Mouse (Mus musculus): ENCODE data around the gene Mast3. TPM values are rescaled to one million over a fixed set of nuclear protein-coding genes. Genes with fewer than 3 reads are reported as not detected.
"Not testable (repeated sequence)": the region's sequence is repeated elsewhere in the genome, so short reads cannot be mapped to it uniquely, and the experiment has no call there.

Mast3 gene
- polyA plus RNA-seq, 1 experiment from 2014 or later: 13.9 TPM

DNA sequence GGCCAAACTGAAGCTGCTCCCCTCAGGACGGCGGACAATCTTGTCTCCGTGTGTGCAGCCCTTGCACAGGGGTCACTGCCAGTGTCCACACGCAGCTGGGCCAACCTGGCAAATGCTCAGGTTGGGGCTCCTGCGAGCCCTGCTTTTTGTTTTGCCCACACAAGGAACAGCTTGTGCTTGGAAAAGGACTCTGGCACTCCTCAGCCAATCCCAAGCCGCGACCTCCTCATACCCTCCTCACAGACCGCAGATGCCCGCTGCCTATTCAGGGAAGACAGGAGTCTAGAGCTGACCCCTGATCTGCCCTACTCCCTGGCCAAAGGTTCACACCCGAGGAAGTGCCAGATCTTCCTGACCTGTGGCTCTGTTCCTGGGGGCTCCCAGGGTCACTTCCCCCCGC, 27.5 kb upstream of the Mast3 start:
- WGBS: 59% methylated on average over 11 of the region's 11 CpGs
- H3K4me3 ChIP-seq: no peak overlapping the region
- H3K4me1 ChIP-seq: peaks cover 2% of the 10 kb centered on the region; the same call in 1 of the 2 replicates
- no peak overlapping the region for H3K27ac ChIP-seq
- H3K9ac ChIP-seq: no peak overlapping the region
- H3K27me3 ChIP-seq: no peaks in the 10 kb centered on the region; the same call in 1 of the 2 replicates
- ATAC-seq (ENCODE audit: insufficient number of reproducible peaks, insufficient read depth, low FRiP score, low TSS enrichment): no peak
- H3K9me3 ChIP-seq: no peaks in the 10 kb centered on the region
- no peaks in the 10 kb centered on the region for H3K36me3 ChIP-seq
- no peak overlapping the region for H3K4me2 ChIP-seq (replicated peaks)

DNA sequence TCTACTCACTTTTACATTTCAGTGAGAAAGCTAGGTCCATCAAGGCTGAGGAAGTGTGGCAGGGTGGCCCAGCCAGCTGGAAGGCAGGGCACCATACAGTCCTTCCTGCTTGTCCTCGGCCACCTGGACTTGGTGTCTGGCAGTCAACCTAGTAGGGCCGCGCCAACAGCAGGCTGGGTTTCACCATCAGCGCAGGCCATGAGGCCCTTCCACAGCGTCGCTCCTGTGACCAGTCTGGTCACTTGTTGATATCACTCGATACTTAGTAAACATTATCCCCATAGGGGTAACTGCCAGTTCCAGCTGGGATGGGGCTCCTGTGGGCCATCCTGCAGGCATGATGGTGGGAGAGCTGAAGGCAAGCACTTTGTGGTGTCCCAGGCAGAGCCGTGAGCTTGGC, 26.7 kb upstream of the Mast3 start:
- 89% methylated on average over 8 of the region's 8 CpGs for WGBS

GRCm38 (mm10) chr8:70827796-70828195, 22.9 kb upstream of the Mast3 start:
- no peak overlapping the region for H3K9ac ChIP-seq
- H3K4me1 ChIP-seq: 0 out of 2 replicates have a peak, but pooled peaks cover 2% of the 10 kb centered on the region
- no peak overlapping the region for H3K4me2 ChIP-seq (replicated peaks)
- H3K27ac ChIP-seq: no peak overlapping the region
- no peaks in the 10 kb centered on the region for H3K27me3 ChIP-seq
- no peaks in the 10 kb centered on the region for H3K36me3 ChIP-seq
- peaks cover 4% of the 10 kb centered on the region; the same call in 1 of the 2 replicates for H3K9me3 ChIP-seq
- 88% methylated on average over 1 of the region's 1 CpGs for WGBS
- no peak for ATAC-seq (ENCODE audit: insufficient number of reproducible peaks, insufficient read depth, low FRiP score, low TSS enrichment)
- no peak overlapping the region for H3K4me3 ChIP-seq

More for the DNA sequence above, 26.7 kb upstream of the Mast3 start:
- ATAC-seq (ENCODE audit: insufficient number of reproducible peaks, insufficient read depth, low FRiP score, low TSS enrichment): no peak
- Histone ChIP-seq H3K9ac (no peak overlapping the region), H3K4me2 (replicated peaks) (no peak overlapping the region), H3K9me3 (peaks cover 4% of the 10 kb centered on the region; the same call in 1 of the 2 replicates), H3K4me3 (no peak overlapping the region), H3K27ac (no peak overlapping the region), H3K27me3 (no peaks in the 10 kb centered on the region; the same call in 1 of the 2 replicates), H3K4me1 (peaks cover 2% of the 10 kb centered on the region; the same call in 1 of the 2 replicates), H3K36me3 (no peaks in the 10 kb centered on the region)

DNA sequence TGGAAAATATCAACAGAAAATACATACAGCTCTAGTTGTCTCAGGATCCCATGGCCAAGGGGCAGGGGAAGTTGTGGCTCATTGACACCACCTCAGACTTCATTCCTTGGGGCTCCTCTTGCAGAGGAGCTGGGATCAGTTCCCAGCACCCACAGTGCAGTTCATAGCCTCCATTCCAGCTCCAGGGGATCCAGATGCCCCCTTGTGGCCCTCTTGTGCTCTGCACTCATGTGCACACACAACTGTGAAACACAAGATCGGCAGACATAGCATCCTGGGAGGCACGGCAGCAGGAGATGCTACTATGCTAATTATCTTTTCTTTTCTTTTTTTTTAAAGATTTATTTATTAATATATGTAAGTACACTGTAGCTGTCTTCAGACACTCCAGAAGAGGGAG, 22.2 kb upstream of the Mast3 start:
- H3K4me1 ChIP-seq: no peaks in the 10 kb centered on the region
- no peak overlapping the region for H3K27ac ChIP-seq

GRCm38 (mm10) chr8:70825816-70826215, 21.0 kb upstream of the Mast3 start:
- no peak for ATAC-seq (ENCODE audit: insufficient number of reproducible peaks, insufficient read depth, low FRiP score, low TSS enrichment)
- H3K4me3 ChIP-seq: no peak overlapping the region
- H3K27me3 ChIP-seq: peaks cover 3% of the 10 kb centered on the region; the same call in 1 of the 2 replicates
- no peak overlapping the region for H3K27ac ChIP-seq
- no peaks in the 10 kb centered on the region for H3K4me1 ChIP-seq
- peaks cover 4% of the 10 kb centered on the region; the same call in 1 of the 2 replicates for H3K9me3 ChIP-seq
- no peak overlapping the region for H3K9ac ChIP-seq
- no peaks in the 10 kb centered on the region for H3K36me3 ChIP-seq
- WGBS: 77% methylated on average over 8 of the region's 8 CpGs
- H3K4me2 ChIP-seq (replicated peaks): no peak overlapping the region

More for the DNA sequence above, 22.2 kb upstream of the Mast3 start:
- no peaks in the 10 kb centered on the region for H3K36me3 ChIP-seq
- H3K27me3 ChIP-seq: no peaks in the 10 kb centered on the region
- ATAC-seq (ENCODE audit: insufficient number of reproducible peaks, insufficient read depth, low FRiP score, low TSS enrichment): no peak
- WGBS: 94% methylated on average over 2 of the region's 2 CpGs
- peaks cover 4% of the 10 kb centered on the region; the same call in 1 of the 2 replicates for H3K9me3 ChIP-seq
- H3K4me2 ChIP-seq (replicated peaks): no peak overlapping the region
- no peak overlapping the region for H3K9ac ChIP-seq
- H3K4me3 ChIP-seq: no peak overlapping the region

- WGBS: 79% methylated on average over 7 of the region's 7 CpGs
- H3K27me3 ChIP-seq: peaks cover 23% of the 10 kb centered on the region; the same call in 1 of the 2 replicates
- ATAC-seq (ENCODE audit: insufficient number of reproducible peaks, insufficient read depth, low FRiP score, low TSS enrichment): no peak
- H3K4me3 ChIP-seq: no peak overlapping the region
- H3K4me2 ChIP-seq (replicated peaks): no peak overlapping the region
- H3K36me3 ChIP-seq: no peaks in the 10 kb centered on the region
- 0 out of 2 replicates have a peak, but pooled peaks cover 2% of the 10 kb centered on the region for H3K4me1 ChIP-seq
- H3K9me3 ChIP-seq: peaks cover 13% of the 10 kb centered on the region
- no peak overlapping the region for H3K27ac ChIP-seq
- H3K9ac ChIP-seq: no peak overlapping the region
Observed at GRCm38 (mm10) chr8:70823802-70824201, 18.9 kb upstream of the Mast3 start.

- Histone ChIP-seq H3K27me3 (peaks cover 26% of the 10 kb centered on the region), H3K9me3 (peaks cover 18% of the 10 kb centered on the region)
- not testable (repeated sequence) for H3K27ac ChIP-seq; H3K4me1 ChIP-seq; H3K9ac ChIP-seq; H3K4me3 ChIP-seq; H3K4me2 ChIP-seq (replicated peaks); H3K36me3 ChIP-seq; ATAC-seq (ENCODE audit: insufficient number of reproducible peaks, insufficient read depth, low FRiP score, low TSS enrichment)
- WGBS: 85% methylated on average over 3 of the region's 3 CpGs
Observed at GRCm38 (mm10) chr8:70822594-70822993, 17.7 kb upstream of the Mast3 start.

DNA sequence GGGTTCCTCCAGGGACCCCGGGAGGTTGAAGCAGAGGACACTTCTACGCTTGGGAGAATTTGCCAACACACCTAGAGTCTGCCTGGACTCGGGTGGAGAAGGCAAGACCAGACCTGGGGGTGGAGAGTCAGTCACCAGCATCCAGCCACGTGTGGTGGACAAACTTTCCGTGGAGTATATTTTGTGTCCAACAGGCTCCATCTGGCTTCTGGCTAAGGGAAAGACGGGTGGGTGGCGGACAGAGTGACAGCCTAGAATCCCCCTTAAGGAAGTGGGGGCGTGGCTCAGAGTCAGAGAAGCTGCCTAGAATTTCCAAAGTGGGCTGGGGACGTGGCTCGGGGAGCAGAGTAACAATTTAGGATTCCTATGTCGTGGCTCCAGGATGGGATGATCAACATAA, 17.1 kb upstream of the Mast3 start:
- no peak overlapping the region for H3K4me2 ChIP-seq (replicated peaks)
- H3K9me3 ChIP-seq: peaks cover 17% of the 10 kb centered on the region
- H3K36me3 ChIP-seq: no peaks in the 10 kb centered on the region
- WGBS: 44% methylated on average over 11 of the region's 11 CpGs
- H3K4me3 ChIP-seq: no peak overlapping the region
- H3K4me1 ChIP-seq: peaks cover 3% of the 10 kb centered on the region; the same call in 1 of the 2 replicates
- H3K27me3 ChIP-seq: peaks cover 32% of the 10 kb centered on the region
- ATAC-seq (ENCODE audit: insufficient number of reproducible peaks, insufficient read depth, low FRiP score, low TSS enrichment): no peak
- no peak overlapping the region for H3K9ac ChIP-seq
- H3K27ac ChIP-seq: no peak overlapping the region

DNA sequence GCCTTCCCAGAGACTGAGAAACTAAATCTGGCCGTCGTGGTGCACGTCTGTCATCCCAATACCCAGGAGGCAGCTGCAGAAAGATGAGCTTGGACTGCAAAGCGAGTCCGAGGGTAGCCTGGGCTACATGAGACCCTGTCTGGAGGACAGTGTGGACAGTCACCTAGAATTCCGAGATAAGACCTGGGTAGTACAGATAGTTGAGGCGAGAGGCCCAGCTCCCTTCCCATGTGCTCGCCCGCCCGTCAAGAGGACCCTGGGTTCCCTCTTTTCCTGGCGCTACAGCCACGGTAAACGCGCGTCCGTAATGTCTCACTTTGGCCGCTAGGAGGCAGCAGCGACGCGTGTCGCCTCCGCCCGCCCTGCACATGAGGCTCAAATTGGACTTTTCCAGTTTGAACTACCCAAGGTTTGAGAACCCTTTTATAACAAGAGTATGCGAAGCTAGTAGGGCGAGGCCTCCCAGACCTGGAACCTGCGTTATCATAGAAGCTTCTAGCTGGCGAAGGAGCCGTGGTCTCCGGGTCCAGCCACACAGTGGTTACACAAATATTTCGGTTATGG, 16.6 kb upstream of the Mast3 start:
- Histone ChIP-seq H3K27ac (no peak overlapping the region), H3K27me3 (peaks cover 37% of the 10 kb centered on the region), H3K4me1 (peaks cover 9% of the 10 kb centered on the region; the same call in 1 of the 2 replicates), H3K4me3 (no peak overlapping the region), H3K36me3 (no peaks in the 10 kb centered on the region), H3K4me2 (replicated peaks) (no peak overlapping the region), H3K9me3 (peaks cover 14% of the 10 kb centered on the region; the same call in 1 of the 2 replicates), H3K9ac (no peak overlapping the region)
- 17% methylated on average over 30 of the region's 30 CpGs for WGBS
- no peak for ATAC-seq (ENCODE audit: insufficient number of reproducible peaks, insufficient read depth, low FRiP score, low TSS enrichment)

- peaks cover 46% of the 10 kb centered on the region for H3K27me3 ChIP-seq
- no peak overlapping the region for H3K9ac ChIP-seq
- ATAC-seq (ENCODE audit: insufficient number of reproducible peaks, insufficient read depth, low FRiP score, low TSS enrichment): peak; percentile 63; the same call in 1 of the 2 replicates
- H3K4me1 ChIP-seq: peaks cover 9% of the 10 kb centered on the region; the same call in 1 of the 2 replicates
- H3K4me3 ChIP-seq: no peak overlapping the region
- 4% methylated on average over 31 of the region's 31 CpGs for WGBS
- H3K36me3 ChIP-seq: no peaks in the 10 kb centered on the region
- peaks cover 14% of the 10 kb centered on the region; the same call in 1 of the 2 replicates for H3K9me3 ChIP-seq
- no peak overlapping the region for H3K27ac ChIP-seq
- peak overlapping the region; percentile 30 for H3K4me2 ChIP-seq (replicated peaks)
Observed at GRCm38 (mm10) chr8:70820101-70820935, 15.5 kb upstream of the Mast3 start.

- peaks cover 57% of the 10 kb centered on the region for H3K27me3 ChIP-seq
- no peak overlapping the region for H3K27ac ChIP-seq
- 7% methylated on average over 30 of the region's 30 CpGs for WGBS
- H3K4me3 ChIP-seq: peak overlapping the region; percentile 18
- ATAC-seq (ENCODE audit: insufficient number of reproducible peaks, insufficient read depth, low FRiP score, low TSS enrichment): no peak
- H3K4me1 ChIP-seq: peaks cover 9% of the 10 kb centered on the region; the same call in 1 of the 2 replicates
- H3K36me3 ChIP-seq: no peaks in the 10 kb centered on the region
- H3K4me2 ChIP-seq (replicated peaks): peak overlapping the region; percentile 40
- H3K9me3 ChIP-seq: peaks cover 14% of the 10 kb centered on the region; the same call in 1 of the 2 replicates
- peak overlapping the region; percentile 15 for H3K9ac ChIP-seq
Observed at GRCm38 (mm10) chr8:70816679-70817078, 11.8 kb upstream of the Mast3 start.

Measured in embryonic facial prominence, embryonic 12.5 days (tissue).